Mouse (Mus musculus): Measurements from ENCODE around the gene Btf3.

The Btf3 gene

DNA sequence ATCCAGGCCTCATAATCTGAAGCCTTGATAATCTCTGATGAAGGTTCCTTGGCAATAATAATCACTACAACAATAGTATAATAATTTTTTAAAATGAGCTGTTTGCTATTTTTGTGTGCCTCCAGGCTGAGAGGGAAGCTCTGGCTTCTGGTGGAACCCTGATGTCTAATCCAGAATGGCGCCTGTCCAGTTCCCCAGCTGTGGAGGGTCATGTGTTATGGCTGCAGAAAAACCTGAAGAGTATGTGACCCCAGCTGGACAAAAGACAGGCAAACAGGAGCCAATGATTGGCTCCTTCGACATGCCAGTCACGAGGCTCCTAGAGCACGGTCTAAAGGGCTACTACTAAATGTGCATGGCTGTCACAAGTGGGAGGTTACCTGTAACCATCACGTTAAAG, 23.7 kb upstream of the Btf3 start:
- no peak for DNase-seq (ENCODE audit: inconsistent age in 2 of 2, low spot score in 1 of 2)

DNA sequence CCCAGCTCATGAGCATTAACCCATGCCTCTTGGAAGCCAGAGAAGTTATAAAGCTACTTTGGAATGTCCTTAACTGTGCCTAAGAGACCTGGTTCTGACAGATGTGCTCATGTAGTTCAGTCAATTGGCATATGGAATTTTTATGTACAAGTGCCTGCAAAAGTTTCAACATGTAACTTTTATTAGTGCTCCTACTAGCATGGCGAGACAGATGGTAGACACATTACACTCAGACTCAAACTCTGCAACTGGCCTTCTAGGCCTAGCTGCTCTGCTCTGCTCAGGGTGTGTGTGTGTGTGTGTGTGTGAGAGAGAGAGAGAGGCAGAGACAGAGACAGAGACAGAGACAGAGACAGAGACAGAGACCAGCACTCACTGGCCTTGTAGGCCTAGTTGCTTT, 19.4 kb upstream of the Btf3 start:
- no peak for DNase-seq (ENCODE audit: inconsistent age in 2 of 2, low spot score in 1 of 2)

DNA sequence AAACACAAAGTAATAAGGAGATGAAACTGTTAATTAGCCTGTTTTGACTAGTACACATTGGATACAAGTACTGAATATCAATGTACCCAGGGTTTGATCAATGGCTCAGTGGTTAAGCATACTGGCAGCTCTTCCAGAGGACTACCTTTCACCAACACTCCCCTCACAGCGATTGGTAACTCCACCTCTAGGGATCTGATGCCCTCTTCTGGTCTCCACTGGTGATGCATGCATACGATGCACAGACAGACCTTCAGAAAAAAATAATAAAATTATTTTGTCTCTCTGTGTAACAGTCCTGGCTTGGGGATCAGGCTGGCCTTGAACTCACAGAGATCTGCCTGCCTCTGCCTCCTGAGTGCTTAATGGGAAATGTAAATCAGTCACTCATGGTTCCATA, 15.3 kb upstream of the Btf3 start:
- peak in 1 of 2 experiments; percentile 72 for DNase-seq (ENCODE audit: inconsistent age in 2 of 2, low spot score in 1 of 2)

DNA sequence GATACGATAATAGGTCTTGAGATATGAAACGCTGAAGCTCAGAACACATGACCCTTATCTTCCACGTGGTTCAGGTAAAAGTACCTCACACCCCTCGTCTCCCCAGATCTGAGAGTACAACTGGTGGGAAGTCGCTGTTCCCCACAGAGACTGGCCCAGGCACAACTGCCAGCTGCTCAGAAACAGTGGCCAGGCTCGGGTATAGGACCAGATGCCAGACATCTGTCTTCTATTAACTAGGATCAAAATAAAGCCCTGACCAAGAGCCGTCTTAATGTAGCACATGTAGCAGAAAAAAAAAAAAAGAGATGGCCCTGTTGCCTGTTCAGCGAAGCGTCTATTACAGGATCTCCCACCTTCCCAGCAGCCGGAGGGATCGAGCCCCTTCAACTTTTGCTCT, 8.2 kb upstream of the Btf3 start:
- DNase-seq (ENCODE audit: inconsistent age in 2 of 2, low spot score in 1 of 2), result no peak

DNA sequence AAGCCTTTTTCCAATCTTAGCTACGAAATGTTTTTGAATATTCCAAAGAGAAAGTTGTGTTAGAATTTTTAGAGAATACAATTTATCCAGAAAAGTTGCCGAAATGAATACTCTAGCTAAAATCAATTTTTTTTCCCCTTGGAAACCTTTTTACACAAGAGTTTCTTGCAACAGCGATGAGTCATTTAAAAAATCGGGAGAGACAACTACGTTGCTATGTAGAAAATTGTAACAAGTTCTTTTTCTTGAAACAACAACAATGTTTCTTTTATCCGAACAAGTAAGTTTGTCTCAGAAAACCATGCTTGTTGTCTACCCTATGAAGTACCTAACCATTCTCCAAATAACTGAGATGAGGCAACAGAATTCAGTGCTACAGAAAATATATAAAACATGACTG, 1.1 kb upstream of the Btf3 start:
- no peak for DNase-seq (ENCODE audit: inconsistent age in 2 of 2, low spot score in 1 of 2)

DNA sequence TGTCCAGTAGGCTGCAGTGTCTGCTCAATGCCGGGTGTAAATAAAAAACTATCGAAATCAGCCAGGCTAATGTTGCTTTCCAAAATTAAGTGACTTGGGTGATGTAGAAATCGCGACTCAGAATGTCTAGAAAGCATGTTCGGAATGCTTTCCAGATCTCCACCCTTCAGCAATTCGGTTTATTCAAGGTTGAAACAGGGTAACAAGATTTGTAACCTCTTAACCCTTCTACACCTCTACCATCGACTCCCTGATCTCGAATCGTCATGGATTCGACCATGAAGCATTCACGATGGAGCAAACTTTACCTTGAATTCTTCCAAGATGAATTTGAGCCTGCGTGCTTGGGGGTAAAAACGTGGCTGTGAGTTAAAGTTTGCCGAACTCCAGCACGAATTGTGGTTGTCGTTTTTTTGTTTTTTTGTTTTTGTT, 456 bp upstream of the Btf3 start:
- no peak for DNase-seq (ENCODE audit: inconsistent age in 2 of 2, low spot score in 1 of 2)

DNA sequence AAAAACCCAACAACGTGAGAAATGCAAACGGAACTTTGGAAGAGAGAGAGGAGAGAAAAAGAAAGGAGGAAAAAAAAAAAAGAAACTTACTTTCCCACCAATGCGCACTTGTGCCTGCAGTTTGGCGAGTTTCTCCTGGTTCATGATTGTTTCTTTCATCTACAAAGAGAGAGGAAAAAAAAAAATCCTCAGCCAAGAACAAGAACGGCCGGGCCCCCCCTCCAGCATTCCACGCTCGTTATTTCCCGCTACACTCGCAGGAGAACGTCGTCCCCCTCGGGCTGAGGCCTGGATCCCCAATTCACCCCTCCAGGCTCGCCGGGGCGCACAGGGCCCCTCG, 696 bp downstream of the Btf3 start:
- no peak for DNase-seq (ENCODE audit: inconsistent age in 2 of 2, low spot score in 1 of 2)

DNA sequence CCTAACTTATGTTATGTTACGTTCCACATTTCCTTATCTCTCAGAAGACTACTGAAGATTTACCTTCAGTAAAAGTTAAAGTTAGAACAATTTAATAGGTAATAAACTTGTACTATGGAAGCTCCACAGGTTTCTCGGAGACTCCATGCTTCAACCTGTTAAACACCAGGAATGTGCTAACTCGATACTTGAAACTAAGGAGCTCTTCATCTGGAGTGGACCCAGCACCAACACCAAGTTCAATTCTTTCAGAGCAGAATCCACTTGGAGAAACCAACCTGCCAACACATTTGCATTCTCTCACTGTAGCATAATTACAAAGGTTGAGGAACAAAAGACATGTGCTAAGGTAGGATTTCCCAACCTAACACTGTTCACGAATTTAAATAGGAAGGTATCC, 1.7 kb downstream of the Btf3 start:
- DNase-seq (ENCODE audit: inconsistent age in 2 of 2, low spot score in 1 of 2), result no peak

DNA sequence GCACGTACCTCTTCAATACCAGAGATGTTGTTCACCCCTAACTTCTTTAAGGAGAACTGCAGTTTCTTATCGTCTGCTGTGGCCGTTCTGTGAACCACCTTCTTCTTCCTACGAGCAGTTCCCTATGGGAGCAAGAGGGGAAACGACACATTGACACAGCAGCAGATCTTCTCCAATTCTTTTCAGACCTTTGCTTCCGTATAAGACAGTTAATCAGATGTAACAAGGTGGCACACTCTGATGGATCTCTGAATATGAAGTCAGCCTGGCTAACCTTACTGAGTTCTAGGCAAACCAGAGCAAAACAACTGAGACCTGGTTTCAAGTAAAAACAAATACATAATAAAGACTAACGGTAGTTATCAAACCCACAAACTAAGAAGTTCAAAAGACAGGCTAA, 3.2 kb downstream of the Btf3 start:
- no peak for DNase-seq (ENCODE audit: inconsistent age in 2 of 2, low spot score in 1 of 2)

DNA sequence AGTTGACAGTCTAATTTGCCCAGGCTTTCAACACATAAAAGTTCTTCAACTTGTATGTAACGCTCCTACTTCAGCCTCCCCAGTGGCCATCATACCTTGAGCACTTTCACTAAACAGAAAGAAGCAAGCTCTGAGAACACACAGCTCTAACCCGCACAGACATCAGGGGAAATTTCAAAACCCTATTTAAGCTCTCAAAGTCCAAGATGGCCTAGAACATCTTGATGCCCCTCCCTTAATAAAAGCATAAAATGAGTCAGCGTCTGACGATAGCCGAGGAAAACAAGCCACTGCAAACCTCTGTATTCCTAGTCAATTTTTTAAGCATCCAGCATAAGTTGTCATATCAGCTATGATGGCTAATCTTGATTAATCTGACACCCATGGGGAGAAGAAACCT, 5.2 kb downstream of the Btf3 start:
- no peak for DNase-seq (ENCODE audit: inconsistent age in 2 of 2, low spot score in 1 of 2)

DNA sequence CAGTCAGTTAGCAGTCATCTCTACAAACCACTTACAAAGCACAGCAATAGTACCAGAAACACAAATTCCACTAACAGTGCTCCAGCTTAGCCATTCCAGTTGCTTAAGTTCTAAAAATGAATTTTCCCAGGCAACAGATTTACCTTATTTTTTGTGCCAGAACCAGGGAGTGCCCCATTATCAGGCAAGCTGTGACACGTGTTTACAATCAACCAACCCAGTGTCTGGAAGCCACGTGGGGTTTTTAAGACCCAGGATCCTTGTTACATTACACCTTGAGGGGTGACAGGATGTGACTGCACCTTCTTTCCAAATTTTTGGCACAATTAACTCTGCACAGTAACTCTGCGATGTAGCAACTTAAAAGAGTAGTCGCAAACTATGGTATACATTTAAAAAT, 8.1 kb downstream of the Btf3 start:
- no peak for DNase-seq (ENCODE audit: inconsistent age in 2 of 2, low spot score in 1 of 2)

DNA sequence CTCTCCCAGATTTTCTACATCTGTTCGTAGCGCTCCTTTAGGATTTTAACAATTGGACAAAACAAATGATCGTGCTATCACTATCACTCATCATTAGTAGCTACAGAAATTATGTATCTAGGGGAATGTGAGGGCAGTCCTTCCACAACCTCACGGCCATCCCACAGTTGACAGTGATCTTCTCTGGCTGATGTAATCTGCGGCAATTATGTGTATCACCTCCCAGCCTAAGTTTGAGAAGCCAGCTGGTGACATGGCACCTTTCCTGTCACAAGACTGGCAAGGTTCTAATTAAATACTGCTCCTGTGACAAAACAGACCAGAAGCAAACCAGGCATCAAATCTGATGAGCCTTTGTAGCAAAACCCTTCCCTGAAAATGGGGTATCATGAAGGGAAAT, 8.8 kb downstream of the Btf3 start:
- DNase-seq (ENCODE audit: inconsistent age in 2 of 2, low spot score in 1 of 2), result no peak

DNA sequence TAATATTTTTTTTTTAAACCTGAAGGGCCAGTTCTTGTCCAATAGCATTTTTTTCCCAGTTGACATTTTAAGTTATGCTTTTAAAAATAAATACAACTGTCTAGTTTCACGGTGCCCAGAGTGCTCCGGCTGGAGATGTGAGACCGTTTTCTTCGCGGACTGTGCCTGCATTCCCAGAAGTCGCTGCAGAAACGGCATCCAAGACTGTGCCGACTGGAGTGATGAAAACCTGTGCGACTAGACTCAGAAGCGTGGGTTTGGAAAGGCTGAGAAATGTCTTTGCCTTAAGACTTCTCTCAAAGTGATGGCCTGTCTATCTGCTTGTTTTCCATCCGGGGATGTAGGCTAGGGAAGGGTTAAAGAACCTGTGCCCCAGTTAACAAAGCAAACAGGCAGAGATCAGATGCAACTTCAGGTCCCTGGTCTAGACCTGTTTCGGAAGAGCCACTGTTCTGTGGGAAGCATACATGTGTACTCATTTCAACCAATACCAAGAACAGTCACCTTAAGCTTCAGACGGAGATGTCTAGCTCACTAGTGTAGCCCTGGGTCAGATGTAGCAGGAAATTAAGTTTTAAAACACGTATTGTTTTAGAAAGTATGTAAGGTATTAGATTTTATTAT, 9.8 kb downstream of the Btf3 start:
- no peak for DNase-seq (ENCODE audit: inconsistent age in 2 of 2, low spot score in 1 of 2)

DNA sequence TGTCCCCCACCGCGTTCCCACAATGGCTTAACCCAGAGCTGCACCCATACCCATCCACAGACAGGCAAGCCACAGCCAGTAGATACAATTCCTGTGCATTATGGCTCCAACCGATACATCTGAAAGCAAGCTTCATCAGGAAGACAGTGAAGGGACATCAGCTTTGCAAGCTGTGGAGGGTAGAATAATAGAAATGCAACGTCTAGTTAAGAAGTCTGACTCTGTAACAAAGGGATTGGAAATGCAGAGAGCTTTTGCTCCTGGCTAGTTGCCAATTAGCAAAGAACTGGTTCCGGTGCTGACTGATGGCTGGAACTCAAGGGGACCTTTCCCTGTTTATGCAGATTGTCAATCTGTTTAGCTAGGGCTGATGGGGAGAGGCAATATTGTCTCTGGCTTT, 10.4 kb downstream of the Btf3 start:
- DNase-seq (ENCODE audit: inconsistent age in 2 of 2, low spot score in 1 of 2), result no peak

DNA sequence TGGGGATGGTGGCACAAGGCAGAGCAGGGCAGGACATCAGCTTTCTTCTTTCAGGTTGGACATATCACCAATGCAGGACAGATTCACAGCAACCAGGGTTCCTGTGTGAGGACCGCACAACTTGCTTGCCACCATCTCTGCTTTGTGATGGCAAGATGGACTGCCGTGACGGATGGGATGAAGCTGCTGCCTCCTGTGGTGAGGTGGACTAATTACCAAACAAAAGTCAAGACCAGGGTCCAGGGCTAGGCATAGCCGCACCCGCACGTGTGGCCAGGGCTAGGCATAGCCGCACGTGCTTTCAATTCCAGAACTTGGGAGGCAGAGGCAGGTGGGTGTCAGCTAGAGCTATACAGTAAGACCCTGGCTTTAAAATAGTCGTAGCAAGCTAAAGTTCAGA, 11.5 kb downstream of the Btf3 start:
- DNase-seq (ENCODE audit: inconsistent age in 2 of 2, low spot score in 1 of 2), result no peak

DNA sequence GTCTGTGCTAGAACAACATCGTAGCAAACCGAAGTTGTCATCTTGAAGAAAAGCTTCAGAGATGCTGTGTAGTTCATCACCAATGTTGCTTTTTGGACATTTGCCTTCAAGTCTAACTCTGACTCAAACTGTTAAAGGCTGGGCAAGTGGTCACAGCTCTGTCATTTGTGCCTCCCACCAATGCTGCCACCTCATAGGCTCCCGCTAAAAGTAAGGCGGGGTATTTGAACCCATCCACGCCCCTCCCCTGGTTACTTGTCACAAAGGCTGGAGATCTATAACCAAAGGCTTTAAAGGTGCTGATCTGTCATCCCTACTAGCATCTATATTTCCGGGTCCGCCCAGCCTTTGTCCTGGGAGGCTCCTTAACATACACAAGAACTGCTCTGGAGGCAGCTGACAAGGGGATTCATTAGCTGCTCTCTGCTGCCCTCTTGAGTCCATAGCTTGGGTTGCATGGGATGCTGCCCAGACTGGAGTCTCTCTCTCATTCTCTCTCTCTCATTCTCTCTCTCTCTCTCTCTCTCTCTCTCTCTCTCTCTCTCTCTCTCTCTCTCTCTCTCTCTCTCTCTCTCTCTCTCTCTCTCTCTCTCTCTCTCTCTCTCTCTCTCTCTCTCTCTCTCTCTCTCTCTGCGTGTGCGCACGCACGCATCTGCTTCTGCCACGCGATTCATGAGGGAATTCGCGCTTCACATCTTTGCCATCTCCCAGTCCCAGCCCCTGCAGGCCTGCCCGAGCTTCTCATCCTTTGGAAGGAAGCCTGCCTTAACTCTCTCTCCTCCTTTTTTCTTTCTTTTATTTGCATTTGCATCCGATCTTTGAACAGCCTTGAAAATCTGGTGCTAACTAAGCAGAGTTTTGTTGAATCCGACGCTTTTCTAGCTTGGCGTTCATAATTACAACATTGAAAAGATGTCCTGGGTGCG, 17.7 kb downstream of the Btf3 start:
- DNase-seq (ENCODE audit: inconsistent age in 2 of 2, low spot score in 1 of 2), result peak; percentile 68 to 90

DNA sequence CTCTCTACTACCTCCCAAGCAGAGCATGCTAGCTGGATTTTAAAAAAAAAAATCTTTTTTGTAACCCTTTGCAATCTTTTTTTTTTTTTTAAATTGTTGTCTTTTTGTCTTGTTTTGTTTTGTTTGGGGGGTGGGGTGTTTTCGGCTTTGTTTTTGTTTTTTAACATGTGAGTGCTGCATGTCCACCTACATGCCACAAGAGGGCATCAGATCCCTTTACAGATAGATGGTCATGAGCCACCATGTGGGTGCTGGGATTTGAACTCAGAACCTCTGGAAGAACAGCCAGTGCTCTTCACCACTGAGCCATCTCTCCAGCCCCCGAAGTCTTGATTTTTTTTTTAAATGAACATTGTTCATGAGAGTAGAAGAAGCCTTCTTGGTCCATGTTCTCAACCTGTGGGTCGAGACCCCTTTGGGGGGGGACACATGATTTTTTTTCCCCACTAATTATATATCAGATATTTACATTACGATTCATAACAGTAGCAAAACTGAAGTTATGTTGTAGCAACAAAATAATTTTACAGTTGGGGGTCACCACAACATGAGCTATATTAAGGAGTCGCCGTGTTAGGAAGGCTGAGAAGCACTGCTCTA, 18.8 kb downstream of the Btf3 start:
- no peak for DNase-seq (ENCODE audit: inconsistent age in 2 of 2, low spot score in 1 of 2)

DNA sequence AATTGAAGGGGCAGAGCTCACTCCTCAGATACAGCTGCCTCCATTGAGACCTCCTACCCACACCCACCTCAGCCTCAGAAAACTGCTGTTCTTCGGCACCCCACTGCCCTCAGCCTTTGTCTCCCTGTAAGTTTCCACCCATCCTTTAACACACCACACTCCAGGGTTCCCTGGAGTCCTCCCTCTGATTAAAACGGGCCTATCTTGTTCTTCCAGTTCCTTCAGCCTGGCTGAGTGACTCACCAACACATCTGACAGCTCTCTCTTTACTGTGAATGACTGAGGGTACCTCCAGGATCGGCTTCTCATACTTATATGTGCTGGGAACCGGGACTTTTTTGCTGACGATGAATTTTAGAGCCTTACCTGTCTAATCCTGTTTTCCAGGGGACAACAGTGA, 20.7 kb downstream of the Btf3 start:
- no peak for DNase-seq (ENCODE audit: inconsistent age in 2 of 2, low spot score in 1 of 2)

DNA sequence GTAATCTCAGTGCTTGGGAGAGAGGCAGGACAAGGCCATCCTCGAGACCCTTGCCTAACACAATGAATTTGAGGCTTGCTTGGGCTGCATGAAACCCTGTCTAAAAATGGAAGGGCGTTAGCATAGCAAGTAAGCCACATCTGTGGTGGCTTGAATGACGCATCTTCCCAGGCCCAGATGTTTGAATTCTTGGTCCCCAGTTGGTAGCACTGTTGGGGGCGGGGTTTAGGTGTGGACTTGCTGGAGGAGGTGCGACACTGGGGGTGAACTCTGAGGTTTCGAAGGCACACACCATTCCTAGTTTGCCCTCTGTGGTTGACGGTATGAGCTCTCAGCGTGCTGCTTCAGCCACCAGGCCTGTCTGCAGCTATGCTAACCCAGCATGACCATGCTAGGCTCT, 25.1 kb downstream of the Btf3 start:
- DNase-seq (ENCODE audit: inconsistent age in 2 of 2, low spot score in 1 of 2), result no peak

DNA sequence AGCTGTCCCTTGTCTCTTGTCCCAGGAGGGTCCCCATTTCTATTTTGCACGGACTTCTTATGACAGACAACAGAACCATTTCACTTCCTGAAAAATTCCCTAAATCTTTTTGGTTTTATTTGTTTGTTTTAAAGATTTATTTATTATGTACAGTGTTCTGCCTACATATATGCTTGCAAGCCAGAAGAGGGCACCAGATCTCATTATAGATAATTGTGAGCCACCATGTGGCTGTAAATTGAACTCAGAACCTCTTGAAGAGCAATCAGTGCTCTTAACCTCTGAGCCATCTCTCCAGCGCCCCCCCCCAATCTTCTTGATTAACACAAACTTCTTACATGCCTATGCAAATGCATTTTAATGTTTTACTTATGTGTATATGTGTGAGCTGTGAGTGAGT, 26.1 kb downstream of the Btf3 start:
- no peak for DNase-seq (ENCODE audit: inconsistent age in 2 of 2, low spot score in 1 of 2)

DNA sequence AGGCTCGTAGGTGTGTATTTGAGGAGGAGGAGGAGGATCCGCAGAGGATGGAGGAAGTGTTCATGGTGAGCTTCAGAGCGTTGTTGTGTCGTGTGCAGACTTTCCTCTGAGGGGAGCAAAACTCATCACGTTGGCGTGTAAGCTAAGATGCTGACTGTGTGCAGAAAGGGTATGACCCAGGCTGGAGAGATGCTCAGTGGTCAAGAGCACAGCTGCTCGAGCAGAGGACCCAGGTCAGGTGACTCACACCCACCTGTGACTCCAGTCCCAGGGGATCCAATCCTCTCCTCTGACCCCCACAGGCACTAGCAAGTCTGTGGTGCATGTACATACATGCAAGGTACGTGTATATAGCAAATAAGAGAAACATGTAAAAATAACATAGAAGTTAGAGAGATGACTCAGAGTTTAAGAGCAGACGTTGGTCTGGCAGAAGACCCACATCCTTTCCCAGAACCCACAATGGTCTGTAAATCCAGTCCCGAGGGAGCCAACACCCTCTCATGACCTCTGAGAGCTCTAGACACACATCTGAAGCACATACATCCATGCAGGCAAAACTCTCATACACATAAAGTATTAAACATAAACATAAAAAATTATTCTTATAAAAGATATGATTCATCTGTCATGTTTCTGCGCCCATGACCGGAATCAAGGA, 35.7 kb downstream of the Btf3 start:
- DNase-seq (ENCODE audit: inconsistent age in 2 of 2, low spot score in 1 of 2), result no peak

DNA sequence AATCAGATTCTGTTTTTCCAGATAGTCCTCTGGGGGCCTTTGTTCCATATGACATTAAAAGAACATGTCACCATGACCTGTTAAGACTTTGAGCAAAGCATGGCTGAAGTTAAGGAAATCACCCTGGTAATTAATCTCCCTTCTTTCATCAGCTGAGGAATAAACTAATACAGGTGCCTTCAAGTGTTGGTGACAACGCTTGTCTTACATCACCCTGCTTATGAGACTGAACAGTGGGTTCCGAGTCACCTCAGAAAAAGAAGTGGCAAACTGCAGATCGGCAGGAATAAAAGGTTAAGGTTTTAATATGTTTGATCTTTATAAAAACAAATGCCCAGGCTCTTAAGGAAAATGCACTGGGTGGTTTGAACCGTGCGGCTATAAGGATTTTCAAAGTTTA, 37.1 kb downstream of the Btf3 start, which contains the start of gene Gm21976:
Gm21976 (plus strand) TSS at position 202 of the 400 bp plus-strand sequence.
- DNase-seq (ENCODE audit: inconsistent age in 2 of 2, low spot score in 1 of 2), result no peak
